Mouse (Mus musculus) MEL (cell line): ENCODE measurements around the gene Brsk2. TPM values are rescaled to one million over a fixed set of nuclear protein-coding genes. Genes with fewer than 3 reads are reported as not detected.

Experiments
- DNase-seq: peaks from one replicate; pipeline ENCODE4 v3.0.0; 2011; ENCODE audit warnings: low read depth, low spot score
- H3K27ac ChIP-seq: 2 replicates; pipeline ENCODE4 v1.5.1; 2012; ENCODE audit warnings: low read depth, mild to moderate bottlenecking, control low read depth, low read length, moderate library complexity; ENCODE audit not compliant: control insufficient read depth
- H3K27me3 ChIP-seq, 2 experiments: fragments of 150-350 bp in 1 of 2; sonication (generic) in 1 of 2; 2 replicates each; pipeline ENCODE4 v1.6.1; 2012; ENCODE audit warnings: low read length in 2 of 2, mild to moderate bottlenecking in 2 of 2, improper control_type of control experiment in 1 of 2, moderate library complexity in 1 of 2; ENCODE audit not compliant: insufficient read depth in 2 of 2, control insufficient read depth in 1 of 2
- H3K36me3 ChIP-seq, 2 experiments: 2 replicates each; pipeline ENCODE4 v1.6.1; 2012 to 2014; ENCODE audit warnings: low read length in 2 of 2, improper control_type of control experiment in 1 of 2, inconsistent platforms in 1 of 2, mild to moderate bottlenecking in 1 of 2; ENCODE audit not compliant: insufficient read depth in 2 of 2, control insufficient read depth in 1 of 2
- H3K4me1 ChIP-seq, 2 experiments: fragments of 150-350 bp in 1 of 2; sonication (generic) in 1 of 2; 2 replicates each; pipeline ENCODE4 v1.6.1; 2012; ENCODE audit warnings: low read length in 2 of 2, improper control_type of control experiment in 1 of 2, mild to moderate bottlenecking in 1 of 2; ENCODE audit not compliant: insufficient read depth in 2 of 2, control insufficient read depth in 1 of 2
- H3K4me3 ChIP-seq, 2 experiments: fragments of 150-350 bp in 1 of 2; sonication (generic) in 1 of 2; 2 replicates each; pipeline ENCODE4 v1.5.1; 2012; ENCODE audit warnings: low read depth in 2 of 2, low read length in 2 of 2, mild to moderate bottlenecking in 2 of 2, moderate library complexity in 2 of 2, control low read depth in 1 of 2, improper control_type of control experiment in 1 of 2; ENCODE audit not compliant: control insufficient read depth in 1 of 2, insufficient read depth in 1 of 2
- H3K79me2 ChIP-seq: 2 replicates; pipeline ENCODE4 v1.6.1; 2012; ENCODE audit warnings: mild to moderate bottlenecking, low read length, moderate library complexity; ENCODE audit not compliant: control insufficient read depth, poor library complexity, insufficient read depth
- H3K9ac ChIP-seq: 2 replicates; pipeline ENCODE4 v1.6.1; 2012; ENCODE audit warnings: low read depth, mild to moderate bottlenecking, control low read depth, low read length, moderate library complexity; ENCODE audit not compliant: control insufficient read depth, poor library complexity, severe bottlenecking
- H3K9me3 ChIP-seq: fragments of 150-350 bp; sonication (generic); replicated peaks from 2 replicates; pipeline ENCODE4 v1.6.1; 2012; ENCODE audit warnings: mild to moderate bottlenecking, low read length, improper control_type of control experiment, moderate library complexity; ENCODE audit not compliant: insufficient read depth
- ELF1 ChIP-seq: IDR thresholded peaks from 2 replicates; pipeline ENCODE4 v1.6.1; 2014; ENCODE audit warnings: low read depth, mild to moderate bottlenecking, inconsistent platforms, low read length, improper control_type of control experiment, moderate library complexity
- EP300 ChIP-seq, 2 experiments: IDR thresholded peaks; 2 replicates each; pipeline ENCODE4 v1.6.1; 2011; ENCODE audit warnings: improper control_type of control experiment in 2 of 2, low read length in 2 of 2, low read depth in 1 of 2, mild to moderate bottlenecking in 1 of 2
- GABPA ChIP-seq: IDR thresholded peaks from 2 replicates; pipeline ENCODE4 v1.6.1; 2012; ENCODE audit warnings: low read depth, mild to moderate bottlenecking, inconsistent platforms, low read length, improper control_type of control experiment, moderate library complexity
- GATA1 ChIP-seq: IDR thresholded peaks from 2 replicates; pipeline ENCODE4 v1.6.1; 2011; ENCODE audit warnings: low read depth, low read length, improper control_type of control experiment
- JUND ChIP-seq: IDR thresholded peaks from 2 replicates; pipeline ENCODE4 v1.6.1; 2011; ENCODE audit warnings: low read depth, mild to moderate bottlenecking, improper control_type of control experiment, low read length
- MAFK ChIP-seq: IDR thresholded peaks from 2 replicates; pipeline ENCODE4 v1.6.1; 2011; ENCODE audit warnings: low read depth, mild to moderate bottlenecking, low read length, improper control_type of control experiment, borderline replicate concordance
- MEF2A ChIP-seq: IDR thresholded peaks from 2 replicates; pipeline ENCODE4 v1.6.1; 2014; ENCODE audit warnings: low read depth, mild to moderate bottlenecking, inconsistent platforms, low read length, improper control_type of control experiment; ENCODE audit not compliant: poor library complexity, insufficient replicate concordance, severe bottlenecking; ENCODE audit errors: extremely low read depth
- MXI1 ChIP-seq: IDR thresholded peaks from 2 replicates; pipeline ENCODE4 v1.6.1; 2011; ENCODE audit warnings: mild to moderate bottlenecking, low read depth, low read length, improper control_type of control experiment
- MYC ChIP-seq: IDR thresholded peaks from 2 replicates; pipeline ENCODE4 v1.6.1; 2011; ENCODE audit warnings: low read depth, mild to moderate bottlenecking, low read length, improper control_type of control experiment, moderate library complexity
- POLR2AphosphoS5 ChIP-seq: IDR thresholded peaks from 2 replicates; pipeline ENCODE4 v1.6.1; 2012; ENCODE audit warnings: low read depth, borderline replicate concordance, mild to moderate bottlenecking, inconsistent platforms, low read length, moderate library complexity, mixed read lengths
- TCF12 ChIP-seq: IDR thresholded peaks from 2 replicates; pipeline ENCODE4 v1.6.1; 2014; ENCODE audit warnings: low read depth, mild to moderate bottlenecking, inconsistent platforms, low read length, improper control_type of control experiment, moderate library complexity
- UBTF ChIP-seq: IDR thresholded peaks from 2 replicates; pipeline ENCODE4 v1.6.1; 2012; ENCODE audit warnings: low read depth, mild to moderate bottlenecking, inconsistent platforms, low read length, improper control_type of control experiment, moderate library complexity, borderline replicate concordance; ENCODE audit not compliant: insufficient read depth
- USF1 ChIP-seq: IDR thresholded peaks from 2 replicates; pipeline ENCODE4 v1.6.1; 2014; ENCODE audit warnings: low read depth, mild to moderate bottlenecking, inconsistent platforms, low read length, improper control_type of control experiment, moderate library complexity
- USF2 ChIP-seq, 2 experiments: IDR thresholded peaks; 2 replicates each; pipeline ENCODE4 v1.6.1; 2011 to 2012; ENCODE audit warnings: improper control_type of control experiment in 2 of 2, low read length in 2 of 2, borderline replicate concordance in 1 of 2, inconsistent platforms in 1 of 2, low read depth in 1 of 2, mild to moderate bottlenecking in 1 of 2; ENCODE audit not compliant: insufficient read depth in 1 of 2
- ZC3H11A ChIP-seq: IDR thresholded peaks from 2 replicates; pipeline ENCODE4 v1.6.1; 2012; ENCODE audit warnings: low read depth, mild to moderate bottlenecking, inconsistent platforms, low read length, improper control_type of control experiment
- polyA plus RNA-seq, 2 experiments: library from polyadenylated mRNA; stranded (reverse) in 1 of 2; unstranded in 1 of 2; fragments of >175 nt in 1 of 2; fragments of >200 nt in 1 of 2; gene quantifications; 2 replicates each; pipeline versions ENCODE4 v1.2.1 to v1.2.4; 2012; ENCODE audit warnings: low replicate concordance in 2 of 2, low read depth in 1 of 2; ENCODE audit not compliant: insufficient read length in 2 of 2, insufficient read depth in 1 of 2, missing spikeins in 1 of 2
- total RNA-seq: library from RNA; depleted of rRNA; stranded (reverse); fragments of 300-350 nt; gene quantifications from 2 replicates; pipeline ENCODE4 v1.2.3, GENCODE M21; 2012

Gene Brsk2
- total and polyA plus RNA-seq, 3 experiments = 0.13 to 0.19 TPM; not detected in 1

DNA sequence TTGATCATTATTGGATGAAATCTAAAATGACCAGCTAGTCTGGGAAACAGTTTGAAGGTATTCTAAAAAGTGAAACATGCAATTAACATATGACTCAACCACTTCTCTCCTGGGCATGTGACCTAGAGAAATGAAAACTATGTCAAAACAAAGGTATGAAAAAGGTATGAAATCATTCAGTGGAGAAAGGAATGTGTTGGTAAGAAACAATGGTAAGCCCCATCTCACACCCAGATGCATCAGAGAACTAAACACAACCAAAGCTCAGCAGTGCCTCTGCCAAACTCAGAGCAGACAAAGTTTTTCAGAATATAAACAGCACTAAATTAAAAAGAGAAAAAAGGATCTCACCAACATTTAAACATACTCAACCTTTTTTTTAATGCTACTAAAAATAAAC, 80.5 kb downstream of the Brsk2 start:
- no peaks in the 10 kb centered on the region; a peak in 2 of 4 replicates for H3K36me3 ChIP-seq
- no peaks in the 10 kb centered on the region for H3K27me3 ChIP-seq
- H3K4me1 ChIP-seq = no peaks in the 10 kb centered on the region
- no peaks in the 10 kb centered on the region for H3K9me3 ChIP-seq
- no peak overlapping the region for H3K4me3 ChIP-seq
- no peak for TF ChIP-seq POLR2AphosphoS5
- TF ChIP-seq USF1 = no peak
- TF ChIP-seq TCF12 = no peak
- no peak for TF ChIP-seq MYC
- no peak for TF ChIP-seq GABPA
- no peak for TF ChIP-seq ELF1
- TF ChIP-seq JUND = no peak
- TF ChIP-seq MXI1 = no peak
- DNase-seq = no peak
- H3K79me2 ChIP-seq = 0 out of 2 replicates have a peak, but pooled peaks cover 2% of the 10 kb centered on the region
- no peak overlapping the region for H3K9ac ChIP-seq
- H3K27ac ChIP-seq = no peak overlapping the region

DNA sequence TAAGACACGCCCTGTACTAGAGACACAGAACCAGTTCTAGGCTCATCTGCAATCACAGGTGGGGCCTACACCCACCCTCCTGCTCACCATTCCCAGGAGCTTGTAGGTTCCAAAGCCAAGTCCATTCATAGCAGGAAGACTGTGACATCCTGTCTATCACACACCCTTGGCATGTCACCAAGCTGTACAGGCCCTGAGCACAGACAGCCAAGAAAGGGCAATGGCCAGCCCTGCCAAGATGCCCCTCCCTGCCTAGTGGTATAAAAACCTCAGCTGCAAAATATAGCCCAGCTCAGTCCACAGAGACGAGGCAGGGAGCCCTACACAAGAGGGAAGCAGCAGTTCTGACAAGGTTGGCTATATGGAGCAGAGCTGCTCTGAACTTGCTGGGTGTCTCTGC, 84.6 kb downstream of the Brsk2 start:
- peaks cover 12% of the 10 kb centered on the region; the same call in 1 of the 2 replicates for H3K79me2 ChIP-seq
- no peaks in the 10 kb centered on the region for H3K4me1 ChIP-seq
- no peak overlapping the region for H3K4me3 ChIP-seq
- H3K9ac ChIP-seq = no peak overlapping the region
- H3K27me3 ChIP-seq = no peaks in the 10 kb centered on the region
- TF ChIP-seq MAFK = no peak
- TF ChIP-seq MEF2A = no peak
- no peak for TF ChIP-seq ZC3H11A
- TF ChIP-seq UBTF = no peak
- TF ChIP-seq GATA1 = no peak
- no peak for TF ChIP-seq USF2 (IDR thresholded peaks at IDR 0.05; ENCODE audit: borderline replicate concordance in 1 of 2, insufficient read depth in 1 of 2, low read depth in 1 of 2, low read length in 2 of 2)
- no peak for TF ChIP-seq JUND
- TF ChIP-seq EP300 (IDR thresholded peaks at IDR 0.05; ENCODE audit: low read depth in 1 of 2, low read length in 2 of 2) = no peak
- DNase-seq = no peak
- no peaks in the 10 kb centered on the region; a peak in 3 of 4 replicates for H3K36me3 ChIP-seq
- H3K27ac ChIP-seq = no peak overlapping the region
- no peaks in the 10 kb centered on the region for H3K9me3 ChIP-seq
